Mouse (Mus musculus) heart, embryonic 15.5 days (tissue): ENCODE results near the gene Unc45a. TPM values are rescaled to one million over a fixed set of nuclear protein-coding genes. Genes with fewer than 3 reads are reported as not detected.

Experiments used
- ATAC-seq: fragments of 200-750 bp; cut with Nextera tagmentation; replicated peaks from 2 replicates; pipeline ENCODE4 v1.8.0; 2017; ENCODE audit warnings: low read depth, moderate TSS enrichment; ENCODE audit not compliant: insufficient number of reproducible peaks, insufficient read depth, low FRiP score
- H3K27ac ChIP-seq: fragments of 300-500 bp; sonication (generic); 2 replicates; pipeline ENCODE4 v1.5.1; 2015; ENCODE audit warnings: mild to moderate bottlenecking, inconsistent platforms
- H3K27me3 ChIP-seq: fragments of 300-500 bp; sonication (generic); 2 replicates; pipeline ENCODE4 v1.6.1; 2015; ENCODE audit warnings: inconsistent platforms
- H3K36me3 ChIP-seq: fragments of 300-500 bp; sonication (generic); 2 replicates; pipeline ENCODE4 v1.6.1; 2015; ENCODE audit warnings: mild to moderate bottlenecking, inconsistent platforms
- H3K4me1 ChIP-seq: fragments of 300-500 bp; sonication (generic); replicated peaks from 2 replicates; pipeline ENCODE4 v1.6.1; 2015; ENCODE audit warnings: inconsistent platforms
- H3K4me2 ChIP-seq: fragments of 300-500 bp; sonication (generic); 2 replicates; pipeline ENCODE4 v1.6.1; 2015; ENCODE audit warnings: inconsistent platforms, mild to moderate bottlenecking, moderate library complexity
- H3K4me3 ChIP-seq: fragments of 300-500 bp; sonication (generic); 2 replicates; pipeline ENCODE4 v1.5.1; 2015; ENCODE audit warnings: mild to moderate bottlenecking, inconsistent platforms
- H3K9ac ChIP-seq: fragments of 300-500 bp; sonication (generic); 2 replicates; pipeline ENCODE4 v1.6.1; 2015; ENCODE audit warnings: mild to moderate bottlenecking, inconsistent platforms
- H3K9me3 ChIP-seq: fragments of 300-500 bp; sonication (generic); replicated peaks from 2 replicates; pipeline ENCODE4 v1.6.1; 2016; ENCODE audit warnings: inconsistent platforms
- WGBS: fragments of 180-500 bp; shearing (Covaris S2); methylation state at CpG from one replicate; pipeline ENCODE4 v1.1.7; 2015; ENCODE audit warnings: mixed read lengths; 5-methylcytosine and 5-hydroxymethylcytosine counted together
- polyA plus RNA-seq: library from polyadenylated mRNA; unstranded; fragments of >200 nt; fragmentation: Nextera tagmentation; extraction: Ambion mirVana; gene quantifications from 2 replicates; pipeline ENCODE4 v1.2.1, GENCODE M21; 2015

The Unc45a gene
- polyA plus RNA-seq, 1 experiment from 2014 or later: 16.6 TPM

- ATAC-seq: no peak
- H3K4me1 ChIP-seq: peaks cover 24% of the 10 kb centered on the region
- no peak overlapping the region for H3K27ac ChIP-seq
- no peak overlapping the region for H3K9ac ChIP-seq
- H3K27me3 ChIP-seq: no peaks in the 10 kb centered on the region
- H3K4me3 ChIP-seq: no peak overlapping the region
- 98% methylated on average over 4 of the region's 4 CpGs for WGBS
- no peak overlapping the region for H3K4me2 ChIP-seq
- peaks cover 38% of the 10 kb centered on the region for H3K36me3 ChIP-seq
- H3K9me3 ChIP-seq: no peaks in the 10 kb centered on the region
Observed at GRCm38 (mm10) chr7:80298754-80299153, 42.1 kb downstream of the Unc45a start.

DNA sequence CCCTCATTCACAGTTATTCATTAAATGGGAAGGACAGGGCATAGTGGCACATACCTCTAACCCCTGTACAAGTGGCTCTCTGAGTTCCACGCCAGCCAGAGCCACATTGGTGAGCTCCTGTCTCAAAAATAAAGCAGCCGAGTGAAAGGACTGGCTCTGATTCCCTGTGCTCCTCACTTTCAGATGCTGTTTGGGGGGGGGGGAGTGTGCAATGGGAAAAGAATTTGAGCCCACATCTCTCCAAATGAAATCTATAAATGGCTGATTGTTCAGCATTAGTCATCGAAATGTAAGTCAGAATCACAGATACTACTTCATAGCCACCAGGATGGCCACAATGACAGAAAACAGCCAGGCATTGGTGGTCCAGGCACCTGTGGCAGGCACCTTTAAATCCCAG lies 43.8 kb downstream of the Unc45a start:
- Histone ChIP-seq H3K27ac (no peak overlapping the region), H3K36me3 (peaks cover 23% of the 10 kb centered on the region), H3K4me3 (no peak overlapping the region), H3K9ac (no peak overlapping the region), H3K9me3 (no peaks in the 10 kb centered on the region), H3K4me2 (peak overlapping the region; percentile 73; the same call in 1 of the 2 replicates), H3K4me1 (peaks cover 25% of the 10 kb centered on the region), H3K27me3 (no peaks in the 10 kb centered on the region)
- ATAC-seq: no peak
- 68% methylated on average over 3 of the region's 3 CpGs for WGBS

DNA sequence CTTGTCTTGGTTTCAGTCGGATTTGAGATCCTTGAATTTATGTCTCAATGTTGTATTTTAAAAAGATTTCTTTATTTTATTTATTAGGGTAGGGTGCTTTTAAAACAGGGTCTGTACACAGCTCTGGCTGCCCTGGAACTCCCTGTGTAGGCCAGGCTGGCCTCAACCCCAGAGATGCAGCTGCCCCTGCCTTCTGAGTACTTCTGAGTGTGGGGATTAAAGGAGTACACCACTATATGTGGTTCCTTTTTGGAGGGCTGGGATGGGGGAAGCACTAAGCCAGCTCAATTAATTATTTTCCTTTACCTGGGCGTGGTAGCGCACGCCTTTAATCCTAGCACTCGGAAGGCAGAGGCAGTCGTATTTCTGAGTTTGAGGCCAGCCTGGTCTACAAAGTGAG lies 44.3 kb downstream of the Unc45a start:
- Histone ChIP-seq H3K36me3 (peaks cover 17% of the 10 kb centered on the region), H3K4me1 (peaks cover 25% of the 10 kb centered on the region), H3K27me3 (no peaks in the 10 kb centered on the region), H3K9me3 (no peaks in the 10 kb centered on the region), H3K4me3 (peak overlapping the region; percentile 90), H3K4me2 (peak overlapping the region; percentile 73), H3K27ac (no peak overlapping the region), H3K9ac (no peak overlapping the region)
- ATAC-seq: no peak
- 92% methylated on average over 6 of the region's 6 CpGs for WGBS

- Histone ChIP-seq H3K4me1 (peaks cover 25% of the 10 kb centered on the region), H3K36me3 (peaks cover 11% of the 10 kb centered on the region; the same call in 1 of the 2 replicates), H3K4me2 (peak overlapping the region; percentile 73), H3K9ac (peak overlapping the region; percentile 75), H3K9me3 (no peaks in the 10 kb centered on the region), H3K27ac (peak overlapping the region; percentile 77), H3K4me3 (peak overlapping the region; percentile 90), H3K27me3 (no peaks in the 10 kb centered on the region)
- 9% methylated on average over 37 of the region's 37 CpGs for WGBS
- ATAC-seq: peak; percentile 33
Observed at GRCm38 (mm10) chr7:80294764-80295648, 45.8 kb downstream of the Unc45a start.

- peak within 1 kb of the TSS; percentile 85 for H3K27ac ChIP-seq
- H3K4me3 ChIP-seq: peak within 1 kb of the TSS; percentile 90
- no peaks in the 10 kb centered on the region for H3K27me3 ChIP-seq
- no peaks in the 10 kb centered on the region for H3K9me3 ChIP-seq
- under 1% methylated on average over 52 of the region's 52 CpGs for WGBS
- peaks cover 21% of the 10 kb centered on the region for H3K4me1 ChIP-seq
- H3K9ac ChIP-seq: peak within 1 kb of the TSS; percentile 75
- peaks cover 12% of the 10 kb centered on the region; the same call in 1 of the 2 replicates for H3K36me3 ChIP-seq
- peak within 1 kb of the TSS; percentile 73 for H3K4me2 ChIP-seq
- peak; percentile 99 for ATAC-seq
Observed at GRCm38 (mm10) chr7:80294062-80294763, 46.6 kb downstream of the Unc45a start, which contains the start of gene Prc1. Prc1 (plus strand) TSS chr7:80294450.

DNA sequence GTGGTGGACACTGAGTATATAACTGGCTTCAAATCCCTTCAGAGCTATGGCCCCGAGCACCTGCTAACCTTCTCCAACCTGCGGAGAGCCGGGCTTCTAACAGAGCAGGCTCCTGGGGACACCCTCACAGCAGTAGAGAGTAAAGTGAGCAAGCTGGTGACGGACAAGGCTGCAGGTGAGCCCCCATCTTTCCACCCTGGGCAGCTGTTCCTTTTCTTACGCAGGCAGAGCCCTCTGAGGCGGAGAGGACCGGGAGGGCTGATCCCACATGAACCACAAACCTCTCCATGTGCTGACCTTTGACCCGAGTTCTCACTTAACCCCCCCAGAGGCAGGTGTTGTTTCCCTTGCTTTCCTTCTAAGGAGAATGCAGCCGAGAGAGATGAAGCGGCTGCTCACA lies 53.1 kb downstream of the Unc45a start:
- no peak for ATAC-seq
- peaks cover 64% of the 10 kb centered on the region for H3K36me3 ChIP-seq
- no peak overlapping the region for H3K4me2 ChIP-seq
- no peaks in the 10 kb centered on the region for H3K9me3 ChIP-seq
- H3K4me3 ChIP-seq: no peak overlapping the region
- H3K9ac ChIP-seq: no peak overlapping the region
- no peak overlapping the region for H3K27ac ChIP-seq
- no peaks in the 10 kb centered on the region for H3K4me1 ChIP-seq
- 86% methylated on average over 10 of the region's 10 CpGs for WGBS
- H3K27me3 ChIP-seq: no peaks in the 10 kb centered on the region

DNA sequence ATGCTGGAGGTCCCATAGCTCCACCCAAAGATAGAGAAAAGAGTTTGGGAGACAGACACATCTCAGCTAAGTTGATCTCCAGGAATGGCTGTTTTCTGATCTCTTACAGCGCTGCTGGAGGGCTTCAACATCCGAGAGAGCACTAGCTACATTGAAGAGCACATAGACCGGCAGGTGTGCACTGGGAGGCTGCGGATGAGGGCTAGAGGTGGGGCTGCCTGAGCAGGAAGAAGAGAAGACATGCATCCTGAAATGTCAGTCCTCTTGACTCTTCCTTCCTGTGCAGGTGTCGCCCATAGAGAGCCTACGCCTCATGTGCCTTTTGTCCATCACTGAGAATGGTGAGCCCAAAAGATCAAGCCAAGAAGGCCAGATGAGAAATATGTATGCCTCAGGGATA lies 55.1 kb downstream of the Unc45a start:
- ATAC-seq: no peak
- 93% methylated on average over 6 of the region's 6 CpGs for WGBS
- H3K36me3 ChIP-seq: peaks cover 64% of the 10 kb centered on the region

DNA sequence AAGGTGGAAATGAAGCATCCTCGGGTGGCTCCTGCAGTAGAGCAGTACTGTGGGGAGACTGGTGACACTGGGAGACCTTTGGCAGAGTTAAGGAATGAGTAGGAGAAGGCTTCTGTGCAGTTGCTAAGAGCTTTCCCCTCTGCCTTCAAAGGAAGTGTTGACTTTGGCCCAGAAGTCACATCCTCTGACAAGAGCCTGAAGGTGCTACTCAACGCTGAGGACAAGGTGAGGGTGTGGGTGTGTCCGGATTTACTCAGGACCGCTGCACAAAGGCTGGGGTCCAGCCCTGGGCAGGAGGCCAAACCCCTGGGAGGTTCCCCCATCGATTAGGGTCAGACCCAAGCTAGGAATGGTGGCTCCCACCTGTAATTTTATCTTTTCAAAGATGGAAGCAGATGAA lies 56.4 kb downstream of the Unc45a start:
- no peaks in the 10 kb centered on the region for H3K27me3 ChIP-seq
- no peak overlapping the region for H3K9ac ChIP-seq
- no peak for ATAC-seq
- H3K4me3 ChIP-seq: no peak overlapping the region
- whole genome bisulfite sequencing: 77% methylated on average over 5 of the region's 5 CpGs
- H3K27ac ChIP-seq: no peak overlapping the region
- H3K36me3 ChIP-seq: peaks cover 57% of the 10 kb centered on the region
- no peaks in the 10 kb centered on the region for H3K9me3 ChIP-seq
- H3K4me1 ChIP-seq: no peaks in the 10 kb centered on the region
- H3K4me2 ChIP-seq: no peak overlapping the region

More for the DNA sequence above, 55.1 kb downstream of the Unc45a start:
- H3K9me3 ChIP-seq: no peaks in the 10 kb centered on the region
- H3K4me3 ChIP-seq: no peak overlapping the region
- no peak overlapping the region for H3K4me2 ChIP-seq
- H3K27ac ChIP-seq: no peak overlapping the region
- no peaks in the 10 kb centered on the region for H3K4me1 ChIP-seq
- no peak overlapping the region for H3K9ac ChIP-seq
- H3K27me3 ChIP-seq: no peaks in the 10 kb centered on the region

DNA sequence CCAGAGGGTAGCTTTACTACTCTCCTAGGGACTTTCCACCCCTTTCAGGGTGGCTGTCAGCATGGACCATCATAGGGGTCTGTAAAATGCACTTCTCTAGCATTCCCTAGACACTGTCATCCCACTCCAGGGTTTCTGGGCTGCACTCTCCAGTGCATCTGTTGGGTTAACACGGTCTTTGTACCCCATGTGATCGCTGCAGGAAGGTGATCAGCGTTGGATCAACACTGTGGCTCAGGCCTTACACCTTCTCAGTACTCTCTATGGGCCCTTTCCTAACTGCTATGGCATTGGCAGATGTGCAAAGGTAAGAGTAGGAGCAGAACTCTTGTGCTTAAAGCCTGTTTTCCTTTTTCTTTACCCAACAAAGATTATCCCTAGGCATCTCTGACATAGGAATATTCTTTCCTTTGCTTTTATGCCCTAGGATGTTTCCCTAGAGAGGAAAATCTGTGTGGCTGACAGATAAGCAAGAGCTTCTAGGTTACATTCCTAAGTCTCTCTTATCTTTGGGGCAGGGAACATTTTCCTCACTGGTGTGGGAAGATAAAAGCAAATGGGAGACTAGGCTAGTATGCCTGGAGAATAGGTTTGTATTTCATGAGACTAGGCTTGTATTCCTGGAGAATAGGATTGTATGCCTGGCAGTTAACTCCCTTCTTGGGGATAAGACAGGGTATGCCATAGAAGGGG lies 57.4 kb downstream of the Unc45a start:
- no peaks in the 10 kb centered on the region for H3K27me3 ChIP-seq
- no peak for ATAC-seq
- H3K27ac ChIP-seq: no peak overlapping the region
- H3K9ac ChIP-seq: no peak overlapping the region
- 72% methylated on average over 3 of the region's 3 CpGs for WGBS
- no peak overlapping the region for H3K4me2 ChIP-seq
- H3K36me3 ChIP-seq: peaks cover 64% of the 10 kb centered on the region
- no peak overlapping the region for H3K4me3 ChIP-seq
- no peaks in the 10 kb centered on the region for H3K4me1 ChIP-seq
- no peaks in the 10 kb centered on the region for H3K9me3 ChIP-seq

DNA sequence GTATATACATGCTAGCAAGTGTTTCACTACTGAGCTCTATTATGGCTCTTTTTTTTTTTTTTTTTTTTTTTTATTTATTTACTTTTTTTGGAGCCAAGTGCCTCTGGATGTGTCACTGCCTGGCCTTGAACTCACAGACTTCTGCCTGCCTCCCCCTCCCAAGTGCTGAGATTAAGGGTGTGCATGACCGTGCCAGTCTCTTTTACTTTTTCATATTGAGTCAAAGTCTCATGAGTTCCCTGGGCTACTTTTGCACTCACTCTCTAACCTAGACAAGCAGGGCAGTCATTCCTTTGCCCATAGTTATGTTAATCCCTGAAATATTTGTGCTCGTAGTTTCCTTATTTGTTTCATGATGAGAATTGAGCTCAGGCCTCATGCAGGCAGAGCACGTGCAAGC lies 59.2 kb downstream of the Unc45a start:
- Histone ChIP-seq H3K4me2 (no peak overlapping the region), H3K27ac (no peak overlapping the region), H3K27me3 (no peaks in the 10 kb centered on the region), H3K36me3 (peaks cover 65% of the 10 kb centered on the region), H3K4me1 (no peaks in the 10 kb centered on the region), H3K4me3 (no peak overlapping the region), H3K9ac (no peak overlapping the region), H3K9me3 (no peaks in the 10 kb centered on the region)
- WGBS: 89% methylated on average over 3 of the region's 3 CpGs
- ATAC-seq: no peak

- H3K4me3 ChIP-seq: no peak overlapping the region
- 90% methylated on average over 2 of the region's 2 CpGs for WGBS
- no peak for ATAC-seq
- no peaks in the 10 kb centered on the region for H3K9me3 ChIP-seq
- no peaks in the 10 kb centered on the region for H3K4me1 ChIP-seq
- peaks cover 66% of the 10 kb centered on the region for H3K36me3 ChIP-seq
- no peak overlapping the region for H3K27ac ChIP-seq
- H3K9ac ChIP-seq: no peak overlapping the region
- H3K4me2 ChIP-seq: no peak overlapping the region
- H3K27me3 ChIP-seq: no peaks in the 10 kb centered on the region
Observed at GRCm38 (mm10) chr7:80280998-80281397, 59.8 kb downstream of the Unc45a start.
